Mouse (Mus musculus) lung, embryonic 14.5 days (tissue): ENCODE measurements at regions not wholly inside any gene's neighbourhood (a gene's known extent, or its start where the extent isn't known, plus 50 kb on each side); places are given as distances from the start of the nearest gene placed in this dataset.

Experiments
- ATAC-seq: fragments of 200-750 bp; cut with Nextera tagmentation; 2 replicates; pipeline ENCODE4 v1.8.0; 2017; ENCODE audit warnings: mild to moderate bottlenecking, moderate TSS enrichment, moderate library complexity; ENCODE audit not compliant: insufficient read depth
- DNase-seq: peaks from one replicate; pipeline ENCODE4 v3.0.0-alpha.2; 2015
- H3K27ac ChIP-seq: fragments of 300-500 bp; sonication (generic); 2 replicates; pipeline ENCODE4 v1.5.1; 2014; ENCODE audit warnings: low read depth, mild to moderate bottlenecking, moderate library complexity
- H3K27me3 ChIP-seq: fragments of 300-500 bp; sonication (generic); 2 replicates; pipeline ENCODE4 v1.6.1; 2014; ENCODE audit warnings: low read length, control low read depth; ENCODE audit not compliant: insufficient read depth
- H3K36me3 ChIP-seq: fragments of 300-500 bp; sonication (generic); 2 replicates; pipeline ENCODE4 v1.6.1; 2014; ENCODE audit warnings: control low read depth; ENCODE audit not compliant: insufficient read depth
- H3K4me1 ChIP-seq: fragments of 300-500 bp; sonication (generic); 2 replicates; pipeline ENCODE4 v1.6.1; 2014; ENCODE audit warnings: antibody characterized with exemption, control low read depth; ENCODE audit not compliant: insufficient read depth
- H3K4me2 ChIP-seq: fragments of 300-500 bp; sonication (generic); 2 replicates; pipeline ENCODE4 v1.6.1; 2014; ENCODE audit warnings: mild to moderate bottlenecking
- H3K4me3 ChIP-seq: fragments of 300-500 bp; sonication (generic); 2 replicates; pipeline ENCODE4 v1.5.1; 2014; ENCODE audit warnings: low read depth, low read length
- H3K9ac ChIP-seq: fragments of 300-500 bp; sonication (generic); 2 replicates; pipeline ENCODE4 v1.6.1; 2014
- H3K9me3 ChIP-seq: fragments of 300-500 bp; sonication (generic); 2 replicates; pipeline ENCODE4 v1.6.1; 2016; ENCODE audit warnings: low read depth, low read length, control low read depth
- CTCF ChIP-seq: IDR thresholded peaks from 2 replicates; pipeline ENCODE4 v1.5.1; 2016; ENCODE audit warnings: antibody characterized with exemption, low read depth
- WGBS: fragments of 180-500 bp; shearing (Covaris S2); extraction: QIAGEN DNeasy Blood & Tissue Kit; methylation state at CpG from one replicate; pipeline ENCODE4 v1.1.7; 2014; 5-methylcytosine and 5-hydroxymethylcytosine counted together

DNA sequence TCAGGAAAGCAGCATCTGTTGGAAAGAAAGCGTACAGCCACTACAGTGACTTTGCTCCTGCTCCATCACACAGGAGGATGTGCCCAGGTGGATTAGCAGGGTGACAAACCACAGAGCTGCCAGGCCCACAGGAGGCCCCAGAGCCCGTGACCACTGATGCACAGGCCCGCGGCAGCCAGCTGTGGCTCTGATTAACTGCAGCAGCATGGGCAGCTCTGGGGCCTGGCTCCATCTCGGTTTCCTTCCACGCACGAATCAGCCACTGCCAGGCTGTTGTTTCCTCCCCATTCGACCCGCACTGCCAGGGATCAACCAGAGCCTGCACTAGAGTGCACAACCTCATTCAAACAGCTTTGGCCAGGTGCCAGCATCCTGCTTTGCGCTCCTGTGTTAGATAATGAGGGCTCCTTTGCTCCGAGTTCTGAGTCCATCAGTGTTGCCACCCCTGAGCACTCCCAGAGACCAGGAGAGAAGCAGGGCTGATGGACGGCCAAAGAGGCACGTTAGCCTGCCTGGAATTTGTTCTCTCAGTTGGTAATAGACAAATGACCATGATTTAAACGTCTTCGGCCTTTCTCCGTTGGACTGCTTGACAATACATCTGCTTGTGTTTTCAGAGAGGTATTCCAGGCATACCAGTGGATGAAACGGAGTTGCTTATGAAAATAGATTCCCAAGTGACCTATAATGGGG, 103.2 kb upstream of the St6galnac5 start:
- H3K27me3 ChIP-seq, result no peaks in the 10 kb centered on the region
- ATAC-seq, result peak; percentile 56; the same call in 1 of the 2 replicates
- no peak overlapping the region for H3K27ac ChIP-seq
- H3K4me2 ChIP-seq, result peak overlapping the region; percentile 21
- H3K9ac ChIP-seq, result no peak overlapping the region
- no peaks in the 10 kb centered on the region for H3K9me3 ChIP-seq
- DNase-seq, result peak; percentile 80
- 37% methylated on average over 17 of the region's 17 CpGs for WGBS
- H3K4me3 ChIP-seq, result no peak overlapping the region
- H3K36me3 ChIP-seq, result no peaks in the 10 kb centered on the region
- 0 out of 2 replicates have a peak, but pooled peaks cover 8% of the 10 kb centered on the region for H3K4me1 ChIP-seq
- TF ChIP-seq CTCF, result no peak

- H3K9ac ChIP-seq, result no peak overlapping the region
- peak; percentile 41 for DNase-seq
Measured at GRCm38 (mm10) chr3:153084226-153085095, 102.4 kb upstream of the St6galnac5 start.

DNA sequence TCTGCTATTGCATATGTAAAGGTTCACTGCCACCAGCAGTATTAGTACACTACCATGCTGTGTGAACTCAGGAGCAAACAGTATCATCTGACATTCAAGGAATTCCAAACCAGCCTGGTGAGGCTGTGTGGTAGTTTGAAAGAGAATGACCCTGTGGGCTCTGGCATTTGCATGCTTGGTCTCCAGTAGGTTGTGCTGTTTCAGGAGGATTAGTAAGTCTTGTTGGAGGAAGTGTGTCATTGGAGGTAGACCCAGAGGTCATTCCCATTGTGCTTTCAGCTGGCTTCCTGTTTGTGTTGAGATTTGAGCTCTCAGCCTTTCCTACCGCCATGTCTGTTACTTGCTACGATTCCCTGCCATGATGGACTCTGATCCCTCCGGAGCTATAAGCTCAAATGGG, 98.3 kb upstream of the St6galnac5 start:
- Histone ChIP-seq H3K36me3 (no peaks in the 10 kb centered on the region), H3K9ac (no peak overlapping the region), H3K4me1 (0 out of 2 replicates have a peak, but pooled peaks cover 12% of the 10 kb centered on the region), H3K27me3 (no peaks in the 10 kb centered on the region), H3K4me2 (no peak overlapping the region), H3K9me3 (no peaks in the 10 kb centered on the region), H3K27ac (no peak overlapping the region), H3K4me3 (no peak overlapping the region)
- TF ChIP-seq CTCF, result no peak
- ATAC-seq (no peak), DNase-seq (peak; percentile 32)
- WGBS, result 63% methylated on average over 3 of the region's 3 CpGs

More at GRCm38 (mm10) chr3:153084226-153085095, 102.4 kb upstream of the St6galnac5 start:
- Histone ChIP-seq H3K27me3 (no peaks in the 10 kb centered on the region), H3K27ac (no peak overlapping the region), H3K4me1 (0 out of 2 replicates have a peak, but pooled peaks cover 8% of the 10 kb centered on the region), H3K4me3 (no peak overlapping the region), H3K36me3 (no peaks in the 10 kb centered on the region), H3K9me3 (no peaks in the 10 kb centered on the region), H3K4me2 (peak overlapping the region; percentile 21; the same call in 1 of the 2 replicates)
- ATAC-seq, result peak; percentile 16; the same call in 1 of the 2 replicates
- 48% methylated on average over 23 of the region's 23 CpGs for WGBS
- no peak for TF ChIP-seq CTCF

DNA sequence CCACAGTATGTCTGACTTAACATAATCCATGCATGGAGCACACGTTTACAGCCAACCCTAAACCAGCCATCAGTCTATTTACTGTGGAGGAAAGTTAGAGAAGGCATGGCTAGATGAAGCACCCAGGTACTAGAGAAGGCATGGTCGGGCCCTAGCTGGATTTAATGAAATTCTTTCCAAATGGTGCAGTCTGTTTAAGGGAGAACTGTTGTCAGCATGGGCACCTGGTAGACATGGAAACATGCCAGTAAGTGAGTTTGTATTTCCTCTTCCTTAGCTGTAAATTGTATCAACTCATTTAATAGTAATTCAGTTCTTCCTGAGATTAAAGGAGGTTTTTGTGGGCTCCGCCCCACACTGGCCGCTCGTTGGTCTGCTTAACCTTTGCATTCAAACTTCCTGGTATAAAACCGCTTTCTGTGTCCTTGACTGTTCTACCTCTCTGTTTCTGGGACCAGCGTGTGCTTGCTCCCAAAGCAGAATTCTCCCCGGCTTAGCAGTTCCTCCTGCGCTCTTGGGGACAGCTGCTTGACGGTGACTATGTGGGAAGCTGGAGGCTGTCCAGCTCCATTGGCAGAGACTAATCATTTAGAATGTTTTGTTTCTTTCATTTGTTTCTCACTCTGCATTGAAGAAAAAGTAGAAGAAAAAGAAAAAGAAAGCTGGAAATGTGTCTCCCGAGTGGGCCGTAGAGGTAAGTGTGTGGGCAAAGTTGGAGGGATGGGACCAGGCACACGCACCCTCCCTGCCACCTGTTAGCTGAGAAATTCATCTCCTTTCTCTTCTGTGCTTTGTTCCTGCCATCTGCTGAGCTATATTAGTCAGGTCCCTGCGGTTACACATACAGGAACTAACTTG, 96.0 kb upstream of the St6galnac5 start:
- ATAC-seq, result no peak
- H3K27ac ChIP-seq, result no peak overlapping the region

GRCm38 (mm10) chr3:153072200-153072919, 90.3 kb upstream of the St6galnac5 start:
- Histone ChIP-seq H3K4me2 (no peak overlapping the region), H3K4me3 (no peak overlapping the region), H3K4me1 (no peaks in the 10 kb centered on the region), H3K27me3 (no peaks in the 10 kb centered on the region), H3K27ac (no peak overlapping the region), H3K9ac (no peak overlapping the region), H3K9me3 (no peaks in the 10 kb centered on the region), H3K36me3 (no peaks in the 10 kb centered on the region)
- ATAC-seq (no peak), DNase-seq (no peak)
- WGBS, result 67% methylated on average over 10 of the region's 10 CpGs
- no peak for TF ChIP-seq CTCF

More for the DNA sequence above, 96.0 kb upstream of the St6galnac5 start:
- H3K4me2 ChIP-seq, result 0 out of 2 replicates have a peak overlapping the region, but pooled peaks have one; percentile 12
- no peak overlapping the region for H3K9ac ChIP-seq
- WGBS, result 50% methylated on average over 14 of the region's 14 CpGs
- no peaks in the 10 kb centered on the region for H3K36me3 ChIP-seq
- no peaks in the 10 kb centered on the region for H3K27me3 ChIP-seq
- no peak overlapping the region for H3K4me3 ChIP-seq
- no peaks in the 10 kb centered on the region for H3K9me3 ChIP-seq
- H3K4me1 ChIP-seq, result 0 out of 2 replicates have a peak, but pooled peaks cover 6% of the 10 kb centered on the region
- DNase-seq, result peak; percentile 65
- no peak for TF ChIP-seq CTCF

- H3K36me3 ChIP-seq, result no peaks in the 10 kb centered on the region
- ATAC-seq, result no peak
- no peak overlapping the region for H3K27ac ChIP-seq
- H3K9me3 ChIP-seq, result no peaks in the 10 kb centered on the region
- H3K4me3 ChIP-seq, result no peak overlapping the region
- no peaks in the 10 kb centered on the region for H3K4me1 ChIP-seq
- H3K9ac ChIP-seq, result no peak overlapping the region
- H3K4me2 ChIP-seq, result no peak overlapping the region
- no peak for TF ChIP-seq CTCF
- no peak for DNase-seq
- H3K27me3 ChIP-seq, result no peaks in the 10 kb centered on the region
- WGBS, result 77% methylated on average over 8 of the region's 8 CpGs
Measured at GRCm38 (mm10) chr3:153071549-153071948, 89.5 kb upstream of the St6galnac5 start.
